Mouse (Mus musculus) CH12F3 (cell line): ENCODE results near the gene Scd2.

Experiments
- in situ Hi-C: fragments of 300-500 bp; cut with MboI; formaldehyde crosslinking; loops from 2 replicates; pipeline ENCODE4 v1.14.3; 2020; ENCODE audit warnings: low sequenced_read_pairs

Gene Scd2

GRCm38 (mm10) chr19:44295741-44296140, 2.3 kb downstream of the Scd2 start:
- in situ Hi-C loops = loop anchor here (10.0 kb wide), 1 partner anchor 51 kb away; no protein-coding TSS in a partner anchor

GRCm38 (mm10) chr19:44296186-44296585, 2.7 kb downstream of the Scd2 start:
- in situ Hi-C loops = loop anchor here (10.0 kb wide), 1 partner anchor 51 kb away; no protein-coding TSS in a partner anchor

GRCm38 (mm10) chr19:44297068-44297760, 3.7 kb downstream of the Scd2 start:
- in situ Hi-C loops = loop anchor here (10.0 kb wide), 1 partner anchor 52 kb away; no protein-coding TSS in a partner anchor

- in situ Hi-C loops = loop anchor here (10.0 kb wide), 1 partner anchor 53 kb away; no protein-coding TSS in a partner anchor
Measured at GRCm38 (mm10) chr19:44297862-44298261, 4.4 kb downstream of the Scd2 start.

GRCm38 (mm10) chr19:44299078-44299477, 5.6 kb downstream of the Scd2 start:
- in situ Hi-C loops = loop anchor here (10.0 kb wide), 1 partner anchor 54 kb away; no protein-coding TSS in a partner anchor

- in situ Hi-C loops = loop anchor here (10.0 kb wide), 1 partner anchor 55 kb away; no protein-coding TSS in a partner anchor
Measured at GRCm38 (mm10) chr19:44299902-44300301, 6.4 kb downstream of the Scd2 start.

- in situ Hi-C loops = no loop called here
Measured at GRCm38 (mm10) chr19:44300520-44300919, 7.0 kb downstream of the Scd2 start.

- in situ Hi-C loops = no loop called here
Measured at GRCm38 (mm10) chr19:44301176-44301575, 7.7 kb downstream of the Scd2 start.

- in situ Hi-C loops = no loop called here
Measured at GRCm38 (mm10) chr19:44301671-44302305, 8.3 kb downstream of the Scd2 start.

GRCm38 (mm10) chr19:44302901-44303300, 9.4 kb downstream of the Scd2 start:
- in situ Hi-C loops = no loop called here

- in situ Hi-C loops = no loop called here
Measured at GRCm38 (mm10) chr19:44303502-44303901, 10.0 kb downstream of the Scd2 start.

GRCm38 (mm10) chr19:44304419-44304818, 10.9 kb downstream of the Scd2 start:
- in situ Hi-C loops = no loop called here

- in situ Hi-C loops = no loop called here
Measured at GRCm38 (mm10) chr19:44304851-44305510, 11.5 kb downstream of the Scd2 start.

GRCm38 (mm10) chr19:44305701-44306100, 12.2 kb downstream of the Scd2 start:
- in situ Hi-C loops = no loop called here

GRCm38 (mm10) chr19:44306171-44306570, 12.7 kb downstream of the Scd2 start:
- in situ Hi-C loops = no loop called here

- in situ Hi-C loops = no loop called here
Measured at GRCm38 (mm10) chr19:44307101-44307914, 13.8 kb downstream of the Scd2 start.

- in situ Hi-C loops = no loop called here
Measured at GRCm38 (mm10) chr19:44307915-44308470, 14.5 kb downstream of the Scd2 start.

- in situ Hi-C loops = no loop called here
Measured at GRCm38 (mm10) chr19:44308611-44309246, 15.3 kb downstream of the Scd2 start.

GRCm38 (mm10) chr19:44309351-44310154, 16.1 kb downstream of the Scd2 start:
- in situ Hi-C loops = no loop called here
